Mouse (Mus musculus) large intestine, adult 2 months (tissue): ENCODE results near the gene Apold1. TPM values are rescaled to one million over a fixed set of nuclear protein-coding genes. Genes with fewer than 3 reads are reported as not detected.

ENCODE experiments used
- DNase-seq: peaks from one replicate; pipeline ENCODE4 v3.0.0-alpha.2; 2012; ENCODE audit warnings: low read depth, low spot score
- WGBS: fragments of 180-500 bp; shearing (Covaris S2); methylation state at CpG from one replicate; pipeline ENCODE4 v1.1.7; 2018; 5-methylcytosine and 5-hydroxymethylcytosine counted together
- polyA plus RNA-seq: library from polyadenylated mRNA; depleted of rRNA; stranded (reverse); fragments of >200 nt; gene quantifications from 2 replicates; pipeline ENCODE4 v1.2.3, GENCODE M21; 2012

Gene Apold1
- polyA plus RNA-seq, 1 experiment: 0.62 TPM

DNA sequence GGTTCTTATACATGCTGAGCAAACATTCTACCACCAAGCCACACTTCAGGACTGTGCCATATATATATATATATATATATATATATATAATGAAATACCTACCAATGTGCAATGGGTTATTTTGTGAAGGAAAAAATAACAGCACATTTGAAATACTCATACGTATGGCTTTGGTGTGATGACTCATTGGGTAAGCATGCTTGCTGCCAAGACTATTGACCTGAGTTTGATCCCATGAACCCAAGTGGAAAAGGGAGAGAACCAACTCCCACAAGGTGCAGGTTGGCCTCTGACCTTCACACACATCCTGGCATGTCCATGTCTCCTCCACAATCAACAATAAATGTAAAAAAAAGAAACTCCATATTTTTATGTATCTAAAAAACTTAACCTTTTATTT lies 13.2 kb upstream of the Apold1 start:
- no peak for DNase-seq
- WGBS: 24% methylated on average over 1 of the region's 1 CpGs

DNA sequence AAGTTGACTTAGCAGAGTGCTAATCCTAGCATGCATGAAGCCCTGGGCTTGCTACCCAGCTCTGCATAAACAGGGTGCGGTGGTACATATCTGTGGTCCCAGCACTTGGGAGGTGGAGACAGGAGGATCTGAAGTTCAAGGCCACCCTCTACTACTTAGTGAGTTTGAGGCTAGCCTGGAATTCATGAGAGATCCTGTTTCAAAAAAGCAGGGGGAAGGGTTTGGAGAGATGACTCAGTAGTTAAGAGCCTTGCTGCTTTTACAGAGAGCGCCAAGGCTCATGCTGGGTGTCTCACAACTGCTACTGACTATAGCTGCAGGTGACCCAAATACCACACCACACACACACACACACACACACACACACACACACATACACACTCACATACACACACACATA lies 12.0 kb upstream of the Apold1 start:
- DNase-seq: no peak
- WGBS: 93% methylated on average over 2 of the region's 2 CpGs

DNA sequence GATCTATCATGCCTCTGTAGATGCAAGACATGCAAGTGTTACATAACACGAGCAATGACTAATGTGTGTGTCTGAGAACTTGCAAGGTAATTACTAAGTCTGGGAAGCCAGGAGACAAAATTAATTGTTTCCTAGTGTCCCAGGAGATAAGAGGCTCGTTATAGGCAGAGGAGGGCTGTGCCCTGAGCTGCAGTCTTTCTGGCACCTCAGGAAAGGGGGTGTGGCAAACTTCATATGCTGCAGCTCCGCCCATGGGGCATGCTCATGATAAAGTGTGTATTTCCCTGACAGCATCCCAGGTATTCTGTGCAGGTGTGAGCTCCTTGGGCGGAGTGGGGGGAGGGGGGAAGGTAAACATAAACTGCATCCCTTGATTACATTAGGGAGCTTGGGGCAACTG lies 9.4 kb upstream of the Apold1 start:
- 29% methylated on average over 4 of the region's 4 CpGs for WGBS

DNA sequence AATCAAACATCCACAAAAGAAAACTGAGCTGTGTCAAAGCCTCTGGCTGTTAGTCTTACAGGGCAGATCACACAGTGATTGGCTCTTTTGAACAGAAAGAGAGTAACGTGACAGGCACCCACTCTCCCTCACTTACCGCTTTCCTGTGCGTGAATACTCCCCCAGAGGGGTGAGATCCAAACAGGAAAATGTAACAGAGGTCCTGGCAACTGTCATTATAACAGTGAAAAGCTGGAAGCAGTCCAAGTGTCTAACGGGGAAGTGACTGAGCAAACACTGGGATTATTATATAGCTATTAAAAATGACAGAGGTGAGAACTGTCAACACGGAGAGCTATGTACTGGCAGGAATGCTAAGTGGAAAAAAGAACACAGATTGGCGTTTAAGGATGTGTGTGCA lies 4.9 kb upstream of the Apold1 start:
- DNase-seq: no peak
- WGBS: 16% methylated on average over 6 of the region's 6 CpGs

More for the DNA sequence above, 9.4 kb upstream of the Apold1 start:
- DNase-seq: no peak

DNA sequence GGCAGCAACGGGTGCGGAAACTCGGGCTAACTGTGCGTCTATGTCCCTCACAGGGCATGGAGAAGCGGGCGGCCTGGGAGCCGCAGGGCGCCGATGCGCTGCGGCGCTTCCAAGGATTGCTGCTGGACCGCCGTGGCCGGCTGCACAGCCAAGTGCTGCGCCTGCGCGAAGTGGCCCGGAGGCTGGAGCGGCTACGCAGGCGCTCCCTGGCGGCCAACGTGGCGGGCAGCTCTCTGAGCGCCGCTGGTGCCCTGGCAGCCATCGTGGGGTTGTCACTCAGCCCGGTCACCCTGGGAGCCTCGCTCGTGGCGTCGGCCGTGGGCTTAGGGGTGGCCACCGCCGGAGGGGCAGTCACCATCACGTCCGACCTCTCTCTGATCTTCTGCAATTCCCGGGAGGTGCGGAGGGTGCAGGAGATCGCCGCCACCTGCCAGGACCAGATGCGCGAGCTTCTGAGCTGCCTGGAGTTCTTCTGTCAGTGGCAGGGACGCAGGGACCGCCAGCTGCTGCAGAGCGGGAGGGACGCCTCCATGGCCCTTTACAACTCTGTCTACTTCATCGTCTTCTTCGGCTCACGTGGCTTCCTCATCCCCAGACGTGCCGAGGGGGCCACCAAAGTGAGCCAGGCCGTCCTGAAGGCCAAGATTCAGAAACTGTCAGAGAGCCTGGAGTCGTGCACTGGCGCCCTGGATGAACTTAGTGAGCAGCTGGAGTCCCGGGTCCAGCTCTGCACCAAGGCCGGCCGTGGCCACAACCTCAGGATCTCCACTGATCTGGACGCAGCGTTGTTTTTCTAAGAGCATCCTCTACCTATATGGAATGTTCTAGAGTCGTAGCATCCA lies 2.2 kb downstream of the Apold1 start:
- WGBS: 5% methylated on average over 62 of the region's 62 CpGs

DNA sequence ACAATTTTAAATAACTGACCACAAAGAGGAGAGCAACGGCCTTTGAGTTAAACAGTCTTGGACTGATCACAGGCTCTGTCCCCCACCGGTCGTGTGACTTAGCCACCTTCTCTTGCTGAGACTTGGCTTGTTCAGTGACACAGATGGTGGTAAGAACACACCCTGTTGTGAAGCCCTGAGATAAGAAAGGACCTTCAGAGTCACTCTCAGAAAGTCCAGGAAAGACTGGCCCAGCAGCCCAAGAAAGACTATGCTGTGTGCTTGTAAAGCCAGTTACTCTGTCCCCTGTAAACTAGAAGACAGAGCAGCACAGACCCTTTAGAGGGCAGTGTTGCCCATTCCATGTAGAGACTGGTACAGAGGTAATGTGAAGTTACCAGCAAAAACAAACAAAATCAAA lies 3.2 kb downstream of the Apold1 start:
- WGBS: 50% methylated on average over 3 of the region's 3 CpGs
- no peak for DNase-seq

More for the DNA sequence above, 2.2 kb downstream of the Apold1 start:
- peak; percentile 59 for DNase-seq

DNA sequence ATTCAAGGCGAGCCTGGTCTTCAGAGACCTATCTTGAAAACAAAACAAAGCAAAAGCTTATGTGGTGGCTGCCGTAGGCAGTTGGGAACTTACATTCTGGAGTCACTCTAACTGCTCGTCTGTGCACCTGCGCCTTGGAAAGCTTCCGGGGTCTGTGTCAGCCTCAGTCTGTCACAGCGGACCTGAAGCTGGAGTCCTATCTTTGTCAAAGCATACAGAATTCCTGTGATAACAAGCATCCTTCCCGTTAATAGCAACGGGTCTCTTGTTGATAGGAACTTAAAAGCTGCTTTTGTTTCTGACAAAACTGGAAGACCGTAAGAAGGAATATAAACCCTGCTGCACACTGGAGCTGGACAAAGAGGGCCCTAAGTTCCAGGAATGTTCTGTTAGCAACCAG lies 6.9 kb downstream of the Apold1 start:
- no peak for DNase-seq
- 87% methylated on average over 9 of the region's 9 CpGs for WGBS

DNA sequence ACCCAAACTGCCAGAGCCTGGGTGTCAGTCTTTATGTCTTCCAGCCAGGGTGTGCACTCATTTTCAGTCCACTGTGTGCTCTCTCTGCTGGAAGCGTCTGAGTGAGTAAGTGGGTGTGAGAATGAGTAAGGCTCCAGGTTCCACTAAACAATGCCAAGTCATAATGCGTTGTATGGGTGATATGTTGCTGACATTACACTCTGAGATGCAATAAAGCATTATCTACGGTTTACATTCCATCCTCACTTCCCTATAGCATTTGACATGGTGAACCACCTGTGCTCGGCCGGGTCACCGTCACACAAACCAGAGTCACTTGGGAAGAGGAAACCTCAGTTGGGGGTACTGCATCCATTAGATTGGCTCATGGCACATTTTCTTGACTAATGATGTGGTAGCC lies 9.2 kb downstream of the Apold1 start:
- WGBS: 48% methylated on average over 6 of the region's 6 CpGs
- DNase-seq: no peak

DNA sequence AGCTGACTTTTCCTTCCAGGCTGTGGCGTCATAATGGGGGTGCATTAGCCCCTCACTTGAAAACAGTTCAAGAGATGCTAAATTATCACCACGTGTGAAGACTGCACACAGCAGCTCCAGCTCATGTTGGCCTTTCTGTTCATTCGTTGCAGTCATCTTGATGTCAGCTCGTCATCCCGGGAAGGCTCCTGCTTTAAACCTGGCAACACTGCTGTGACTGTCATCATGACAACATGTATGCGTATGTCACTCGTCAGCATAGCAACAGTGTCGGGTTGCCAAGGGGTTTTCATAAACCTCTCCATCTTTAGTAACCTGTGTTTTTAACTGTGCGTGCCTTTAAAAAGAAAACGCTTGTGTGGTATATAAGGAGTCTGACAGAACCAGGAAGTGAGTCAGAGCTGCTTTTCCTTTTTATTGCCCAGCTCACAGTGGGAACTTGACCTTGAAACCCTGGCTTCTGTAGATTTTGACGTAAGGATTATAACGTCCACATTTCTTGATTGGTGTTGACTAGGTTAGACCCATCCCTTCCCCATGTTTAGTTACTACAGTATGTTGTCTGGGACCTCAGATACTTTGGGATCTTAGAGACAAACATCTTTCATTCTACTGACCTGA lies 12.6 kb downstream of the Apold1 start:
- 24% methylated on average over 12 of the region's 12 CpGs for WGBS
- peak; percentile 67 for DNase-seq

DNA sequence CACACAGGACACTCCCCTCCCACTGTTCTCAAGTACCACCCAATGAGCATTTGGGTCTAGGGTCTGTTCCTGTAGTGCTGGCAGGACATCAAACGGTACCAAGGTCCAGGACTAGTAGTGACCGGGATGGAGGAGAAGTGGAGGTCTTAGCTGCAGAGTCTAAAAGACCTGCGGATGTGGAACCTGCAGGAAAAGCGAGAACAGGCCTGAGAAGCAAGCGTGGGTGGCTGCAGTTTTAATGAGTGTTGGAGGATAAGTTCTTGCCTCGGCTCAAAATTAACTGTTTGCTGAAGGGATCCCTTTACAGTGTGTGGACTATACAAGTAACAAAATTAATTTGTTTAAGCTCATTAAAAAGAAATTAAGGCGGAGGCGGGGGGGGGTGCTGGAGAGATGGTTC lies 13.5 kb downstream of the Apold1 start:
- no peak for DNase-seq
- 87% methylated on average over 8 of the region's 8 CpGs for WGBS

DNA sequence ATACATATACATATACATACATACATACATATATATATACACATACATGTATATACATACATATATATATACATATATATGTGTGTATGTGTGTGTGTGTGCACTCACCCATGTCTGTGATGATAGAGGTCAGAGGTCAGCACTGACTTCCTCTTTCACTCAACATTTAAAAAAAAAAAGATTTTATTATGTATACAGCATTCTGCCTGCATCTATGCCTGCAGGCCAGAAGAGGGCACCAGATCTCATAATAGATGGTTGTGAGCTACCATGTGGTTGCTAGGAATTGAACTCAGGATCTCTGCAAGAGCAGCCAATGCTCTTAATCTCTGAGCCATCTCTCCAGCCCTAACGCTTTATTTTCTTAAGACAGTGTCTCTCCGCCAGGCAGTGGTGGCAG lies 15.4 kb downstream of the Apold1 start:
- DNase-seq: no peak
- WGBS: 95% methylated on average over 2 of the region's 2 CpGs

DNA sequence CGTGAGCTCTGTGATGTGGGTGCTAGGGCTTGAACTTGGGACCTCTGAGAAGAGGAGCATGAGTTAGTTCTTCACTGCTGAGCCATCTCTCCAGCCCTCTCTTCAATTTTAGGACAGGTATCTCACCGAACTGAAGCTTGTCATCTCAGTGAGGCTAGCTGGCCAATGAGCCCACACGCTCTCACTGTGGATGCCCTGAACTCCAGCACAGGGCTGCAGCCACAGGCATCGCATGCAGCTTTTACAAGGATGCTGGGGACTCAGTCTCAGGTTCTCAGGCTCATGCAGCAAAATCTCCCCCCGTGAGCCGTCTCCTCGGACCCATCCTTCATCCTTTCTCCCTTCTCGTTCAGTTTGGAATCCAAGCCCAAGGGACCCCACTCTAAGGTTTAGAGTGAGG lies 16.6 kb downstream of the Apold1 start:
- no peak for DNase-seq
- WGBS: 92% methylated on average over 8 of the region's 8 CpGs

DNA sequence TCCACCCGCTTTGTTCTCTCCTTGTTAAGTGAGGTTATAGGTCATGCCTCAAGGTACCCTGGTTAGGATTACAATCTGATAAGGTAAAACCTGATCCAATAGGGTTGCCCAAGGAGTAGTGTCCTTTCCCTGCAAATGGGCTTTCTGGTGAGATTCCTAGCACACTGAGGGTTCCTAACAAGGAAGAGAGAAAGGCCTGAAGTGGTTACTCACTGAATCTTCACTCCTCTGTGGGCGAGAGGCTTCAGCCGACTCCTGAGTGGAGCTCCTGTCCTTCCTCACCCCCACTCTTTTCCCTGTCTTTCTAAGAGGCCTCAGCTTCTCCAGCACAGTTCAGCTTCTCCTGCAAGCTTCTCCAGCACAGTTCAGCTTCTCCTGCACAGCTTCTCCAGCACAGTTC lies 17.3 kb downstream of the Apold1 start:
- DNase-seq: no peak
- 83% methylated on average over 3 of the region's 3 CpGs for WGBS

DNA sequence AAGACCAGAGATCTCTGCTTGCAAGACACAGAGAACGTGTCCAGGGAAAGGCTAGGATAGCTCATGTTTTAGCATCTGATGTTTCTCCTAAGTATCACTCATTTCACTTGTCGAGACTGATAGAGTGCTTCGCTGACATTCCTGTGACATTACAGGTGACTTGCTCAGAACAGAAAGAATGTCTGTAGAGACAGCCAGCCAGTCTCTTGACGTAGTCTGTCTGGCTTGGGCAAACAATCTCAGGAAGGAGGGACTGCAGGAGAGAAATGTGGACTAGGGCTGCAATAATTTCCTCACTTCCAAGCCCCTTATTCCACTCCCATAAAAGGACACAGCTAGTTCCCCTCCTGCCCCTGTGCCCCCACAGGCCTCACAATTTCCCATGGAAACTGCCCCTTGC lies 18.8 kb downstream of the Apold1 start:
- WGBS: 61% methylated on average over 4 of the region's 4 CpGs
- DNase-seq: no peak

DNA sequence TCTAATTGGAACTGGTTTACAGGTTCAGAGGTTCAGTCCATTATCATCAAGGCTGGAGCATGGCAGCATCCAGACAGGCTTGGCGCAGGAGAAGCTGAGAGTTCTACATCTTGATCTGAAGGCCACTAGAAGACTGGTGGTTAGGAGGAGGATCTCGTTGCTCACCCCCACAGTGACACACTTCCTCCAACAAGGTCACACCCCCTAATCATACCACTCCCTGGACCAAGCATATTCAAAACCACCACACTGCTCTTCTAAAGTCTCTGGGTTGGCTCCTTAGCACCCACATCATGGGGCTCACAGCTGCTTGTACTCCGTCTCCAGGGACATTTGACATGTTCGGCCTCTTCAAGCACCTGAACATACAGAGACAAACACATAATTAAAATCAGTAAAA lies 20.5 kb downstream of the Apold1 start:
- 84% methylated on average over 4 of the region's 4 CpGs for WGBS

DNA sequence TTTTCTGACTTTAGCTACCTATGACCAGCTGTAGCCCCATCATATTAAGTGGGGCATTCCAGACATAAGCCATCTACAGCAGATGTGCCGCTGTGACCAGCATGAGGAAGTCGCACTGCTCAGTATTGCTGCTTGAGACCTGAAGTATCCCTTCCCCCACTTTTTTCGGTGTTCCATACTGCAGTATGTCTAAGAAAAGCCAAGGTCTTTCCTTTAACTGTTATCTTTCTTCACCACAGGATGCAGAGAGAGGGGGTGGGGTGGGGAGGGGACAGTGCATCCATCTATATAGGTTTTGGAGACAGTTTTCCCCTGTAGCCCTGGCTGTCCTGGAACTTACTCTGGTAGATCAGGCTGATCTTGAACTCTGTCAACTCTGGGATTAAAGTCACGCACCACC lies 24.9 kb downstream of the Apold1 start:
- WGBS: 81% methylated on average over 4 of the region's 4 CpGs
- no peak for DNase-seq

More for the DNA sequence above, 20.5 kb downstream of the Apold1 start:
- no peak for DNase-seq

DNA sequence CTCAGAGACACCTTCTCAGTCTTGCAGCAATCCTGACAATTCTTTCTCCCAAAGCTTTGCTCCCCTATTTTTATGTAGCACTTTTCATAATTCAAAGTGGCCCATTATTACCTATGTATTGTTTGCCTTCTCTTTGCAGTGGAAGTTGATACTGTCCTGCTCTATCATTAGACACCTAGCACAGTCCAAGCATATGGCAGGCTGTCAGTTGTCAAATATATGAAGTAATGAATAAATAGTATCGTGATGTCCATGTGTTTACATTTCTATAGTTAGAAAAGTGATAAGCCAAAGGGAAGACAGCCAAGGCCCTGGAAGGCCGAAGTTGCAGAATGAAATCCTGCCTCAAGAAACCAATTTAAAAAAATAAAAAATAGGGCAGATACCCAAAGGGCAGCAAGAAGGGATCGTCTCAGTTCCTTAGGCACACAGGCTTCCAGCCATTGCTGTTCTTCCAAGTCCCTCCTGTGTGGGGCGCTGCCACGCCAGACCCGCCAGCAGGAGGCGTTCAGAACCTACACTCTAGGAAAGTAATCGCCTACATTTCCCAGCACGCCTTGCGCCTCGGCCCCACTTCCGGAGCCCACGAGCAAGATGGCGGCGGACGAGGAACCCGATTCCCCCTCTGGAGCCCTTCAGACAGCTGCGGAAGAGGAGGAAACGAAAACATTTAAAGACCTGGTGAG lies 29.7 kb downstream of the Apold1 start, which contains the start of gene Ddx47:
Gene Ddx47, plus strand, starts transcription at position 565 of the 686 bp plus-strand sequence.
- no peak for DNase-seq
- 2% methylated on average over 19 of the region's 19 CpGs for whole genome bisulfite sequencing

DNA sequence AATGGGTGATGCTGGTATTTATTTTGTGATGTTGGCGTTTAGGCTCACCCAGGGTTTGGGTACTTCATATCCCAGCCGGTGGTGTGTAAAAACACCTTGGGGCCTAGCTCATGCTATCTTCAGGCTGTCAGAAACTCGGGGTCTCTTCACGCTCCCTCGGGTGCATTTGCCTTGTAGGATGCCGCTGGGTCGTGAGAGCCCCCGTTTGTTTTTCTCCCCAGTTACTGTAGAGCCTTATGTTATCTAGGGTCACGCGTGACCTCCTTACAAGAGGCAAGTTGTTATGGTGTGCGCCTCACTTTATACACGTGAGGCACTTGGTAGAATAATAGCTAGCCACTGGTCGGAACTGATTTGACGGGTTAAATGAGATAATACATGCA lies 30.2 kb downstream of the Apold1 start:
- DNase-seq: no peak

DNA sequence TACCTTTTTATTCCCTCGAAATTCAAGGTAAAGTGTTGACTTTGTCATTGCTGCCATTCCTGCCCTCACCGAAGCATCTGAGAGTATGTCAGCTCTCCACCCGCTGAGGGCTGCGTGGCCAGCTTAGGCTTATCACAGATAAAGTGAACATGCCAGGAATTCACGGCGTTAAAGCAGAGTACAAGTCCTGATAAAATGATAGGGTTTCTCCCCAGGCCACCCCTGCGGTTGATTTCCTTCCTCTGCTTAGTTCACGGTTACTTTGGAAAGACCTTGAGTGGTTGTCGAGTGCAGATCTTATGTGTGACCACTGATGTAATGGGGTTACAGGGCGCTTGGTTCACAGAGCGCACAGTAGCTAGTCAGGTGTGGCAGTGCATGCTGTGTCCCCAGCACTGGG lies 35.7 kb downstream of the Apold1 start:
- no peak for DNase-seq
- WGBS: 81% methylated on average over 11 of the region's 11 CpGs

More for the DNA sequence above, 30.2 kb downstream of the Apold1 start:
- under 1% methylated on average over 14 of the region's 14 CpGs for WGBS

DNA sequence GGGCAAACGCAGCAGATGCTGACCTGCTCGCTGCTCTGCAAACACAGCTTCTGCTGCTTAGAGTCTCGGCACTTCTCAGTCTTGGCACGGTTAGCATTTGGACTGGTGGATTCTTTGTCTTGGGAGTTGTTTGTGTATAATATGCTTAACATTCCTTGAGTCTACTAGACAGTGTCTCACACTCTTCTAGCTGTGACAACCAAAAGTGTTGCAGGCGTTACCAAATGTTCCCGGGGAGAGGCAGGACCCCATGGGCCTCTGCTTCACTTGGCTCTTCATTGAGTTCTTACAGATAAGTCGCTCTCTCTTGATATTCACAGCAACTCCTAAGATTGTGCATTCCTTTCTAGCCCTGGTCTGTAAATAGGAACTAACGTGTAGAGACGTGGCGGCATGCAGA lies 38.0 kb downstream of the Apold1 start:
- WGBS: 86% methylated on average over 10 of the region's 10 CpGs
- no peak for DNase-seq

DNA sequence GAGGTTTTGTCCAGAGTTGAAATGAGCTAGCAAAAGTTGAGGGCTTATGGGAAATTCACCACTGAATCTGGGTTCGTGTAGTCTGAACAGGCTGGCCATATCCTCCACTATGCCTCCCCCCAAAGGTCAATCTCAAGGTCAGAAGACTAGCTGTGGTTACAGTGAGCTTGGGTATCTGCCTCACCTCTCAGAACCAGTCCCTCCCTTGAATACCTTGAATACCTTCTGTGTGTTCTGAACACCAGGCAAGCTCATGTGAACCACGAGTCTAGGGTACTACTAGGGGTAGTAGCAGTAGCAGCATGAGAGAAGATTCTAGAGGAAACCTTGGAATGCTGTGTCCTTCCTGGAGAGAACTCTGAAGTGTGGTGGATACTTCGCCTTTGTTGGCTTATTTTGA lies 40.1 kb downstream of the Apold1 start:
- DNase-seq: no peak
- WGBS: 81% methylated on average over 3 of the region's 3 CpGs
